Mouse (Mus musculus) kidney, adult 9 months (tissue): Measurements from ENCODE around the gene Shc1.

Source experiments
- DNase-seq: peaks from one replicate; pipeline ENCODE4 v3.0.0; 2022

Gene Shc1

GRCm38 (mm10) chr3:89454401-89455177 lies 36.3 kb downstream of the Shc1 start, which contains the start of gene Pmvk:
Pmvk (plus strand) TSS chr3:89454541.
- no peak for DNase-seq

- no peak for DNase-seq
These were observed 37.6 kb downstream of the Shc1 start for GRCm38 (mm10) chr3:89455786-89456285.

GRCm38 (mm10) chr3:89456726-89457665 lies 38.8 kb downstream of the Shc1 start:
- DNase-seq: peak; percentile 73

- no peak for DNase-seq
These were observed 40.2 kb downstream of the Shc1 start for GRCm38 (mm10) chr3:89458372-89458964.

- peak; percentile 95 for DNase-seq
These were observed 40.9 kb downstream of the Shc1 start for GRCm38 (mm10) chr3:89458965-89459807.

GRCm38 (mm10) chr3:89468268-89468667 lies 50.0 kb downstream of the Shc1 start:
- DNase-seq: no peak

- no peak for DNase-seq
These were observed 54.0 kb downstream of the Shc1 start for GRCm38 (mm10) chr3:89472280-89472679.

- no peak for DNase-seq
These were observed 55.6 kb downstream of the Shc1 start for GRCm38 (mm10) chr3:89473838-89474237.

- no peak for DNase-seq
These were observed 60.8 kb downstream of the Shc1 start for GRCm38 (mm10) chr3:89479055-89479454.
